Mouse (Mus musculus): ENCODE data around the gene Abhd17a.

The Abhd17a gene

GRCm38 (mm10) chr10:80545590-80545989 lies 44.6 kb downstream of the Abhd17a start:
- no peak for DNase-seq

- DNase-seq = no peak
Observed at GRCm38 (mm10) chr10:80543873-80544272, 46.3 kb downstream of the Abhd17a start.

GRCm38 (mm10) chr10:80539493-80539892 lies 50.6 kb downstream of the Abhd17a start:
- no peak for DNase-seq

GRCm38 (mm10) chr10:80538710-80539394 lies 51.3 kb downstream of the Abhd17a start, which contains the start of gene Atp8b3:
Gene Atp8b3 (minus strand): TSS chr10:80539124.
- peak; percentile 90 for DNase-seq

DNA sequence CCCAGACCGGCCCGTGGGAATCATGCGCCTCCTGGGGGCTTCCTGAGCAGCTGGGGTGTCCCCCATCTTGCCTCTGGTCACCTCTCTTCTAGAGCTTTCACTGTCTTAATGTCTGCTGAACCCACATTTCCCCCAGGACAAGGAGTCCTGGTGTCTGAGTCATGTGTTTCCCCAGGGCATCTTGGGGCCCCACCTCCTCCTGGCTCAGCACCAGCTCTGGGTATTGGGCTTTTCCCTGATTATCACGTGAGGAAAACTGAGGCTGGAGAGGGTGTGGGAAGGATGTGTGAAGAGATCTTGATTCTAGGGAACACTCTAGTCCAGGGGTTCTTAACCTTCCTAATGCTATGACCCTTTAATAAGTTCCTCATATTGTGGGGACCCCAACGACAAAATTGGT lies 52.0 kb downstream of the Abhd17a start:
- no peak for DNase-seq

- no peak for DNase-seq
Observed at GRCm38 (mm10) chr10:80535711-80536110, 54.4 kb downstream of the Abhd17a start.

DNA sequence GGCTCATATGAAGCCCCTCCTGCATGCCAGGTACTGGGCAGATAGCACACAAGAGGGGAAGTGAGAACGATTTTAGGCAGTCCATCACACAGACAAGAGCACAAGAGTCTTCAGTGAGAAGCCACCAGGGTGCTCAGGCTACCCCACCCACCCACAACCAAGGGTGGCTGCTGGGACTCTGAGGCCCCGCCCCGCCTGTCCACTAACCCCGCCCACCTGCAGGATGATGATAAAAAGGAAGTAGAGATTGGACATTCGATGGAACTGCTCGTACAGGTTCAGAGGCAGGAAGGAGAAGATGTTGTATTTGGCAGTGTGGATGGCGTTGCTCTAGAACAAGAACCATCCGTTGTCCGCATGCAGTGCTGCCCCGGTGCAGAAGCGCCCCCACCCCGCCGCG lies 55.1 kb downstream of the Abhd17a start:
- no peak for DNase-seq

DNA sequence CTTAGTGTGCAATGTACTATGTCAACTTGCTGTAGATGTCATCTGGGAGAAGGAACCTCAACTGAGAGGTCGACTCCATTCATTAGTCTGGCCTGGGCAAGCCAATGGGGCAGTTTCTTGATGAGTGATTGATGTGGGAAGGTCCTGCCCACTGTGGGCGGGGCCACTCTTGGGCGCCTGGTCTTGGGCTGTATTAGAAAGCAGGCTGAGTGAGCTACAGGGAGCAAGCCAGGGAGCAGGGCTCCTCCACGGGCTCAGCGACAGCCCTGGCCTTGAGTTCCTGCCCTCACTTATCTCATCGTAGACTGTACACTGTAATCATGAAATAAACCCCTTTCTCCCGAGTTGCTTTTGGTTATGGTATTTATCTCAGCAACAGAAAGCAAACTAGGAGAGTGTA lies 56.4 kb downstream of the Abhd17a start:
- no peak for DNase-seq

All from kidney, adult 9 months (tissue).